Mouse (Mus musculus) G1E (cell line): ENCODE data around the gene Dnah7b.
"Not testable (repeated sequence)": the region's sequence is repeated elsewhere in the genome, so short reads cannot be mapped to it uniquely, and the experiment has no call there.

Source experiments
- CTCF ChIP-seq: IDR thresholded peaks from 2 replicates; pipeline ENCODE4 v1.5.1; 2012; ENCODE audit warnings: low read depth, low read length, inconsistent platforms, mixed read lengths
- GATA1 ChIP-seq: IDR thresholded peaks from 2 replicates; pipeline ENCODE4 v1.6.1; 2012; ENCODE audit warnings: borderline replicate concordance, low read length, inconsistent platforms, mixed read lengths
- GATA2 ChIP-seq: IDR thresholded peaks from 2 replicates; pipeline ENCODE4 v1.6.1; 2012; ENCODE audit warnings: low read depth, low read length, inconsistent platforms, borderline replicate concordance

DNA sequence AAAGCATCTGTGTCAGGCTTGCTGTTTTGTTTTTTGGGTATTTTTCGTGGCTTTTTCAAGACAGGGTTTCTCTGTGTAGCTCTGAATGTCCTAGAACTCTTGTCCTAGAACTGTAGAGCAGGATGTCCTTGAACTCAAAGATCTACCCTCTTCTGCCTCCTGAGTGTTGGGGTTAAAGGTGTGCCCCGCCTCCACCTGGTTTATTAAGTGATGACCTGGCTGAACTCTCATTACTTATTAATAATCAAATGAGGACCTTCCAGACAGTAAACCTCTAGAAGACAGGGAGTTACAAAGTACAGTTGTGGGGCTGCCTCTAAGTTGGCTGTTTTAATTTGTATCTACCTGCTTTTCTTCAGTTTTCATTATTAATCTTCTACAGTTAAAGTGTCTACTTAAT is 202.7 kb downstream of the Dnah7b start:
- not testable (repeated sequence) for TF ChIP-seq CTCF, GATA1, GATA2
